Mouse (Mus musculus) spleen, postnatal 36 days (tissue): ENCODE measurements around the gene Elf2.
"Not testable (repeated sequence)": the region's sequence is repeated elsewhere in the genome, so short reads cannot be mapped to it uniquely, and the experiment has no call there.

Source experiments
- DNase-seq, 2 experiments: peaks; one replicate each; pipeline ENCODE4 v3.0.0; 2022; ENCODE audit warnings: low spot score in 2 of 2, mixed read lengths in 1 of 2

Gene Elf2

DNA sequence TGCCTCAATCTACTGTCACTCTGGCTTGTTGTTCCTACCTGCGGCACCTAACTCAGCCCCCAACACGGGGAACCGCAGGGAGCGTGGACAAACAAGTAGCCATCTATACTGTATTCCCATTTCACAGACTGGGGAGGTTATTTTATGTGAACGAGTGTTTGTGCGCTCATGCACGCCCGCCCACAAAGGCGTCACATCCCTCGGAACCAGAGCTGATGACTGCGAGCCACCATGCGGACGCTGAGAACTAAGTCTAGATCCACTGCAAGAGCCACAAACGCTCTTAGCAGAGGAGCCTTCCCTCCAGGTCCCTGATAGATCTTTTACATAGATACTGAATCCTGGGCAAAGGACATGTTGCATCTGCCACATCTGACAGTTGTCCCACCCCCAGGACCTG lies 10.4 kb downstream of the Elf2 start:
- no peak for DNase-seq

DNA sequence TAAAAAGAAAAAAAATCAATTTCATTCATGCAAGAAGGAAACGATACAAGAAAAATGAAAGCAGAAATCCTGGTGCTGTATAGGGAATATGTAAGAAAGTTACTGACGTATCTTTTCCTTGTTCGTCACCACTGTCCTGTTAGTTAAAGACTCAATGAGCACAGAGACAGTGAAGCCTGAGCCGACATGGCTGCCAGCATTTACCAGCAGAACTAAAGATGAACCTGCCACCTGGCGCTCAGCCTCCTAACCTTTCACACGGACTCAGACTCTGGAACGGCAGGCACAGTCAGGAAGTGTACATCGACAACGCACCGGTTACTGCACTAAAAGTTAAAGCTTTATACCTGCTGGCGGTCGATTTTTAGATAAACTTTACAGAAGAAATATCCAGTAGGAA lies 11.9 kb downstream of the Elf2 start:
- no peak for DNase-seq

DNA sequence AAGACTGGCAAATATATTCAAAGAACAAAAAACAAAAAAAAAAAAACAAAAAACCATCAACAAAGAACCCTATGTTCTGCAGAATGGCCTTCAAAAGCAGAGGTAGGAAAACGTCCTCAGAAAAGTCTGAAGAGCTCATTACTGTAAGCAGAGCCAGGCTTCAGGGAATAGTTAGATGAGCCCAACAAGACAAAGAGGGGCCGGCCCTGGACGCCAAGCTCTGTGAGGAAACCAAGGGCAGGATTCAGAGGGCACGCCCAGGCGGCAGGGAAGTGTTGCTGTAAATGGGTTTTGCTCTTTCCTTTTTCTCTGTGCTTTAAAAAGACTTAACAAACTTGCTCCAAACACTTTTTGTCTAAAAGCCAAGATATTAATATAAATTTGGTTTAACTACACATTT lies 12.6 kb downstream of the Elf2 start:
- no peak for DNase-seq

DNA sequence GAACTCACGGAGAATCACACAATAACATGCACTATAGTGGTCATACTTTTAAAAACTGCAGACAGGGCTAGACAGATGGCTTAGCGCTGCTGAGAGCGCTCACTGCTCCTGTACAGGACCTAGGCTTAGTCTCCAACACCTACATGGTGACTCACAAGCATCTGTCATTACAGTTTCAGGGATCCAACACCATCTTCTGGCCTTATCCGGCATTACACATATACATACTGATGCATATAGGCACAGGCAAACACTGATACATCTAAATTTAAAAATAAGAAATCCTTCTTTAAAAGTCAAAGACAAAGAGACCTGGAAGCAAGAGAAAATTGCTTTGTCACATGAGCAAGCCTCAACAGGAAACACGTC lies 13.1 kb downstream of the Elf2 start:
- no peak for DNase-seq

DNA sequence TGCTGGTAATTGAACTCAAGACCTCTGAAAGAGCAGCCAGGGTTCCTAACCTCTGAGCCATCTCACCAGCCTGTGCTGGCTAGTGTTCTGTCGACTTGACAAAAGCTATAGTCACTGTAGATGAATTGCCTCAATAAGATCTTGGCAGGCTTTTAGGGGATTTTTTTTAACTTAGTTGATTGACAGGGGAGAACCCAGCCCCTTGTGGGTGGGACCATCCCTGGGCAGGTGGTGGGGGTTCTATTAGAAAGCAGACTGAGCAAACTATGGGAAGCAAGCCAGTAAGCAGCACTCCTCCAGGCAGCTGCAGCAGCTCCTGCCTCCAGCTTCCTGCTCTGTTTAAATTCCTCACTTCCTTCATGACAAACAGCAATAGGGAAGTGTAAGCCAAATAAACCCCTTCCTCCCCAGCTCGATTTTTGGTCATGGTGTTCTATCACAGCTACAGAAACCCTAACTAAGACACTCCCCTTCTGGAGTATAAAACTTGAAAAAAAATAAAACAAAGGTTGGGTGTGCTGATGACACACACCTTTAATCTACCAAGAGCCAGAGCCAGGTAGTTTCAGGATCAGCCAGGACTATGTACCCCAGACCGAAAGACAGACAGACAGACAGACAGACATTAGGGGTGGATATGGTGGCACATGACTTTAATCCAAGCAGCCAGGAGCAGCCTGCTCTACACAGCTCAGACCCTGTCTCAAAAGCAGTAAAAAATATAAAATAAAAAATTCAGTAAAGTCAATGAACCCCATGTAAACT lies 13.6 kb downstream of the Elf2 start:
- DNase-seq = peak in 1 of 2 experiments; percentile 29

DNA sequence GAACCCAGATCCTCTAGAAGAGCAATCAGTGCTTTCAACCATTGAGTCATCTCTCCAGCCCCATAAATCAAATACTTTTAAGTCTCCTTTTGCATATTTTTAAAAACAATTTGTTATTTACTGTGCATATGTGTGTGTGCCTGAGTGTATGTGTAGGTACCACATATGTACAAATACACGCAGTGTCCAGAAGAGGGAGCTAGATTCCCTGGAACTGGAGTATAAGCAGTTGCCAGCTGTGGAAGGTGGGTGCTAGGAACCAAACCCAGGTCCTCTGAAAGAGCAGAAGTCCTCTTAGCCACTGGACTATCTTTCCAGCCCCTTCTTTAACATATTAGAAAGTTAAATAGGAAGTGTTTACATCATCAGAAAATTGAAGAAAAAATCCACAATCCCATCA lies 15.0 kb downstream of the Elf2 start:
- no peak for DNase-seq

DNA sequence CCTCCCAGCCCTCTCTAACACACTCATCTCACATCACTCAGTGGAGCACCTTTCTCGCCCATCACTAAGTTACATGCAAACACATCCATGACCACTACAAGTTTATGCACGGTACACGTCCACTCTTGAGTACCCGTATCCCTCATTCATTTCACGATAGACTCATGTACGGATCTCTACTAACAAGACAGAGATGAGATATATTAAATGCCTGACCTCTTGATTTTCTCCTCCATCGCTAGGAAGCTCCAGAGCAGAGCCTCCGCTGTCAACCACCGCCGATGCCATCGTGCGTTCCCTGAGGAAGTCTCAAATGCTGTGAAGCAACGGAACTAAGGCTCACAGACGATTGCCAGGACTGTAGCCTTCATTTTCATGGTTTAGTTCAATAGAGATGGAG lies 17.5 kb downstream of the Elf2 start:
- DNase-seq = no peak

DNA sequence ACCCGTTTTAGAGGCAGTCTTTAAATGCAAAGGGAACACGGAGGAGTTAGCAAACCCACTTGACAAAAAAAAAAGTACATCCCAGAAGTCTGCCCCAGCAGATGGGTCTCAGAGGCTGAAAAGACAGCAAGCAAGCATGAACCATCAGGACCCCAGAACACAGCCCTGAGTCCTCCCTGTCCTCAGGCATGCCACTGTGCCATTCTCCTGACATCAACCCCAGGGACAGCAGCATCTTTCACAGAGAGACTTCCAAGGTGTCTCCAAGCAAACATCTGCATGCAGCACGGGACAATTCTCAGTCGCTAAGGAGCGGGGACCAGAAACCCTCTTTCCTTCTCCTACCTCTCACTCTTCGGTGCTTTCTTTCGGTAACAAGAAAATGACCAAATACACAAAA lies 18.1 kb downstream of the Elf2 start:
- no peak for DNase-seq

DNA sequence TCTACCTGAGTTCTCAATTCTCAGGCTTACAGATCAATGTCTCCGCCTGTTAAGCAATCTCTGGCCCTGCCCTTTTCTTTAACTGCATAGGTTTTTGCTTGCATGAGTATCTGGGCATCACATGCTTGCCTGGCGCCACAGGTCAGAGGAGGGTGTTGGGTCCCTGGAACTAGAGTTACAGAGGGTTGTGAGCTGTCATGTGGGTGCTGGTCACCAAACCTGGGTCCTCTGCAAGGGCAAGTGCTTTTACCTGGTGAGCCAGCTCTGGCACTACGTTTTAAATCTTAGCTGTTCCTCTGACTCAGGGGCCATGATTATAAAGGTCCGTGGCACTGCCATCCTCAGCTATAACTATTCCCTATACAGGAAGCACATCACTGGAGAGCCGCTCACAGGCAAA lies 19.3 kb downstream of the Elf2 start:
- DNase-seq = no peak

DNA sequence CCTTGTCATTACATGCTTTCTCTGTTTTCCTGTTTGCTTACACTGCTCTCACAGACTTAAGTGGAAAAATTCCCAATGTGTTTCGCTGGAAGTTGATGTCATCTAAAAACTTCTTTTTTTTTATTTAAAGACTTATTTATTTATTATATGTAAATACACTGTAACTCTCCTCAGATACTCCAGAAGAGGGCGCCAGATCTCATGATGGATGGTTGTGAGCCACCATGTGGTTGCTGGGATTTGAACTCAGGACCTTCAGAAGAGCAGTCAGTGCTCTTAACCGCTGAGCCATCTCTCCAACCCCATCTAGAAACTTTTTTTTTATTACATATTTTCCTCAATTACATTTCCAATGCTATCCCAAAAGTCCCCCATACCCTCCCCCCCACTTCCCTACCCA lies 22.4 kb downstream of the Elf2 start:
- DNase-seq = not testable (repeated sequence)

DNA sequence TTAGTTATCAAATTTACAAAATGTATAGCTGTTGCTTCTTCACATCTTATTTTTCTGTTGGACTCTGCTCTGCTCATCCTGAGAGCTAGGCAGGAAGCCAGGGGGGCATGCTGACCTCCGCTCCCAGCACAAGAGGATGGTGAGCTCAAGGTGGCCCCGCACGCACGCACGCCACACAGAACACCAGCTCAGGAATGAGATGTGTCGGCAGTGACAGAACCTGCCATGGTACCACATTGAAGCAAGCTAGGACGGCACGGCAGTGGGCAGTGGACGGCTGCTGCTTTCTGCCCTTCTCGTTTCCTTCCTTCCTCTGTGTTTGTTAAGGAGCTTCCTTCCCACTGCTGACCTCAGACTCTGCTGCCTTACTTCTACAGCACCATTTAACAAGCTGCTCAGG lies 23.6 kb downstream of the Elf2 start:
- no peak for DNase-seq

DNA sequence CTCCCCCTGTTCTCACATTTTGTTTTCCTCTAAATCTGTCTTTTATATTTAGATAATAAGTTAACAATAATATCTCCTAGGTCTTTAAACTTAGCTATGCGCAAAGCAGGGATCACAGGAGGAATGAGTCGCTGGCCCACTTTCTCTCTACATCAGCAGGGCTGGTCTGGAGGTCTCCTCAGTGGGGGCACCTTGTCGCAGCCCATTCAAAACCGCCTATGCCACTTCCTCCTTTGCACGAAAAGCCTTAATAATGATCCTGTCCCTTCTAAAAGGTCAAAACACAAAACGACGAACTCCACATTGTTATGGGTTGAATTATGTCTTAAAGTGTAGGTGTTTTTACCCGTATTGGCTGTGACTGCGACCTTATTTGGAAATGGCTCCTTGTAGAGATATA lies 28.8 kb downstream of the Elf2 start:
- no peak for DNase-seq

DNA sequence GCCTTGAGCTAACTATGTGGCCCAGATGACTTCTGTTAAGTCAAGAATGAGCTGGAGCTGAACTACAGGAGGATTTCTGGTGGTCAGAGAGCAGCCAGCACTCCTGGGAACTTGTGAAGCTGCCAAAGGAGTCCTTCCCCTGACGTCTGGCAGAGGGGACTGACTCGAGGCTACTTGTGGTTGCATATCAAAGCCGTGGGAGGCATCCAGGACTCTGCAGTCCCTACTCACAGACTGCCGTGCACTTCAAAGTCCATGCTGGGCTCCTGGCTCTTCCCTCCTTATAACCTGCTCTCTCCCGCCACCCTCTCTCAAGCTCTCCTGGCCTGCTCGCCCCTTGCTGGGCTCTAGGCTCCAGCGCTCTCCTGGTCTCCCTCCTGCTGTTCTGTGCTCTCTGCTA lies 30.4 kb downstream of the Elf2 start:
- no peak for DNase-seq

DNA sequence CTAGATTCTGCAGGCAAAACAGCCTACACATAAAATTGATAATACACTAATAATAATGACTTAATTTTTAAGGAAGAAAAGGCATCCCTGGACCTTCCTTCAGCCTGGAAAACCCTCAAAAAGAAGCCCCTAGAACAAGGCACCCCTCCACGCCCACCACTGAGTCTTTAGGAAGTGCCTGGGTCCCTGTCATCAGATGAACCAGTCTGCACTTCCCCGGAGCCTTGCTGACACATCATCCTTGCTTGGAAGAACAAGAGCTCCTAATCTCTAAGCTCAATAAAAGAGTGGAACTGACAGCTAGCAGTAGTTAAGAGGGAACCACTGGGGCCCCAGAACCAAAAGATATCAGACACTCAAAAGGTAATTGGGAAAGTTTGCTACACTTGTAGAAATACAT lies 33.8 kb downstream of the Elf2 start:
- no peak for DNase-seq

DNA sequence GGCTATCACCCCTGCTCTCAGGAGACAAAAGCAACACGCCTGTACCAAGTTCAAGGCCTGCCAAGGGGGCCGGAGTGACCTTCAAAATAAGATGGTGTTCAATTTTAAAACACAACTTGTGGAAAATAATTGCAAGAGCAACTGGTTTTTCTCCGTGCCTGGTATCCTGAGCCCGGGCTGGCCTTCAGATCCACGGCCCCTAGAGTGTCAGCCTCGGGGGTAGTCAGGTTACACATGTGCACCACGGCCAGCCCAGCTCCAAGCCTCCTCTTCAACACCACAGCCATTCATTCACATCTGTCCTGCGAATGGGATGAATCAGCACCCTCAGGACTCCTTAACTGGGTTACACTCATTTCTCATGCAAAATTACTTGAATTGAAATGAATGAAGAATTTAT lies 34.5 kb downstream of the Elf2 start:
- no peak for DNase-seq

DNA sequence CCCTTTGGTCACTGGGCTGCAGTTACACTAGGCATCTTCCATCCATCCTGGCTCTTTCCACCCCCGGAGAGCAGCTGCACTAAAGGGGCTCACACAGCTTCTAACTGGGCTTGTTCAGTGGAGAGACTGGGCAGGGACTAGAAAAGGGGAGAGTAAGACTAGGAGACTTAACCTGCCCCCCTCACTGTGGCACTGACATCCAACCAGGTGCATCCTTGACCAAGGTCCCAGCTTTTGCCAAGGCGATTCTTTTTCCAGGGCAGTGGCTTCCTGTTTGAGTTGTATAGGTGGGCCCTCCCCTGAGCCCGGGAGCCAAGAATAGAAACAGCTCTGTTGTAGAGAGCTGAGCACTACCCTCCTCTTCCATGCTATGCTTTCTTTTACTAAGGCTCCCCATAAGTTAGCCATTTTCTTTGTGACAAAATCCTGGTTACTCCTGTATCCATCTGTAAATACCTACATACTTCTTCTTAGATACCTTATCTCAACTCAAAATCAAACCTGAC lies 37.4 kb downstream of the Elf2 start:
- DNase-seq = no peak

DNA sequence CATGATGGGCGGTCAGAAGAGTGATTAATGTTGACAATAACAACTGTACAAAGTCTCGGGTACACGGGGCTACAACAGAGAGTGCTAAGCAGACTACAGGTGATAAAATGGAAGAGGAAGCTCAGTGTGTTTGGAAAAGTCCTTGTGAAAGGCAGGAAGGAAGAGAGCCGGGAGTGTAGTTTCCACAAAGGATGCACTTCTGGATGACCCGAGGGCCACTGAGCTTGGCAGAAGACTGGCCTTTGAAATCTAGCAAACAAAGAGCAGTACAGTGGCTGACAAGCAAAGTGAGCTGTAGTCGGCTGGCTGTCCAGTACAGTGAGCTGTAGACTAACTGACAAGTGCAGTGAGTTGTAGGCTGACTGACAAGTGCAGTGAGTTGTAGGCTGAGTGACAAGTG lies 38.9 kb downstream of the Elf2 start:
- DNase-seq = no peak

DNA sequence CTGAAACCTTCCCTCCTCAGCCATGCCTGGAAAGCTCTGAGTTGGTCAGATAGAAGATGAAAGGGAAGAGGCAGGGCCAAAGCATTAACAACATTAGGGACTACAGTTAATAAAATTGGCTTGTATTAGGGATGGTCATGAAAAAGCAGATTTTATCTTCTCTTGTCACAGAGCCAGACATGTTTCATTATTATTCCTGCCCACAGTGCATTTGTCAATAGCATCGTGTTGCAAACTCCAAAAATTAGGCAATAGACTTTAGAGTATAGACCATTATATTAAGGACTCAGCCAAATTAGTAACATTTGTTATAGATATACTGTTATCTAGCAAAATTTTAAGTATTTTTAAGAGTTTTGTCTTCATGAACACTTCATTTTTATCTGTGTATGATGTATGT lies 43.7 kb downstream of the Elf2 start:
- no peak for DNase-seq

DNA sequence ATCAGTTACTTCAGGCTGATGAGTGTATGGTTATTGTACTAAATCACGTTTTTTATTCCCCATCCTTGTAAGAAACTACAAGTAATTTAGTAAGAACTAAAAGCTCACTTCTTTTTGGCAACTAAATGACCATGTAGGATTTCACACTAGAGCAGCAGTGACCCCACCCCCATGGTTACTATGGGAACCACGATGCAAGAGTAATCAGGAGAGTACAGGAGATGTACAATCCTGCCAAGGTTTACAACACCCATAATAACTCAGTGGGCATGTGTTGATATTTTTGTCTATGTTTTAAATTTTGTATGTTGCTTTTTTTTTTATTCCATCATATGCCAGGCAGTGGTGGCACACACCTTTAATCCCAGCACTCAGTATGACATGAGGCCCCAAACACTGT lies 45.2 kb downstream of the Elf2 start:
- DNase-seq = no peak

DNA sequence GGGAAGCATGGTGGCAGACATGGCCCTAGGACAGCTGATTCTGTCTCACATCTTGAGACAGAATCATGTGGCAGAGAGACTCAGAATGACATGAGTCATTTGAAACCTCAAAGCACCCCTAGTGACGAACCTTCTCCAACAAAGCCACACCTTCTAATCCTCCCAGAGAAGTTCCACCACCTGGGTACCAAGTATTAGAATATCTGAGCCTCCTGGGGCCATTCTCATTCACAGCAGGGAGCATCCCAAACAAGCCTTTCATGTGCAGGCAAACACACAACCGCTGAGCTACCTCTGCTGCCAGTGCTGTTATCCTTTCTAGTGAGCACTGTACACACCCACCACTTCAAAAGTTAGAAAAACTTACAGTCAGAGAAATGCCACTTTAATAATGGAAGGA lies 46.2 kb downstream of the Elf2 start:
- DNase-seq = no peak

DNA sequence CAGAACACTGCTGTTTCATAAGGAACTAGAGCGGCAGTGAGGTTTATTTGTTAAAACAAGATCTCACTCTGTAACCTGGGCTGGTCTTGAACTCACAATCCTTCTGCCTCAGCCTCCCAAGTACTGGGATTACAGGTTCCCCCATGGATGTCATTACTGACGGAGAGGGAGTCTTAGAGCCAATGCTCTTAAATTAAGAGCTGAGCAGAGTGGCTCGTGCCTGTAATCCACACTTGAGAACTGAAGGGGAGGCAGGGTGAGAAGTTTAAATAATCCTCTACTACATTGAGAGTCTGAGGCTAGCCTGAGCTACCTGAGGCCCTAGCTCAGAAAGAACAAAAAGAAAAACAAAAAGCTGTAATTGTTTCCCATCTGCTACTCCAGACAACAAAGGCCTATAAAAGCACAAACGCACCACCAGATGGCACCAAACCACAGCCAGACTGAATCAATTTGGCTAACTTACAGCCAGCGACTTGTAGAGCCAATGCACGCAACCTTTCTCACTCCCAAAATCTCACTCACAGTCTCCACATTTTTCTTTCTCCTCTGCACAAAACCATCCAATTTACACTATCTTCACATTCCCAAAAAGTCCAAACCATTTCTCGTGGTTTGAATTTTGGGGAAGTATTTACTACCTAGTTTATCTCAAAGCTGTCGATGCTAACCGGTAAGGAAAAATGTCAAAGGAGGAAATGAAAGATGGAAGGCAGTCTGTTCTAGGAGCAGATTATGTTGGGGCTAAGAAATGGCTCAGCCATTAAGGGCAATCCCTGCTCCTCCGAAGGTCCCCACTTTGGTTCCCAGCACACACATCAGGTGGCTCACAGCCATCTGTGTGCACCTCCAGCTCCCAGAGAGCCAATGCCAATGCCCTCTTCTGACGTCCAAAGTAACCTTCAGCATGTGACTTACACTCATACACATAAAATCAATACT lies 51.3 kb downstream of the Elf2 start:
- DNase-seq = peak; percentile 66 to 73

DNA sequence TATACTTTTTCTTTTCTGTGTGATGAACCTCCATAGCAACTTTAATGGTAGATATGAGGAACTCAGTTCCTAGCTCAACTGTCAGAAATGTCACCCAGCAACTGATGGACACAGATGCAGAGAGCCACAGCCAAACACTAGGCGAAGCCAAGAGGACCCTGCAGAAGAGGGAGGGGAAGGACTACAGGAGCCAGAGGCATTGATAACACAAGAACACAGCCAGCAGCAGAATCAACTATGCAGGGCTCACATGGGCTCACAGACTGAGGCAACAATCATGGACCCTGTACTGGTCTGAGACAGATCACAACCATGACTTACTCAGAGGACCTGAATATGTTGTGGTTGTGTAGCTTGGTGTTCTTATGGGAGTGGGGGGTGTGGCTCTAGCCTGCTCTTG lies 56.1 kb downstream of the Elf2 start:
- DNase-seq = no peak

DNA sequence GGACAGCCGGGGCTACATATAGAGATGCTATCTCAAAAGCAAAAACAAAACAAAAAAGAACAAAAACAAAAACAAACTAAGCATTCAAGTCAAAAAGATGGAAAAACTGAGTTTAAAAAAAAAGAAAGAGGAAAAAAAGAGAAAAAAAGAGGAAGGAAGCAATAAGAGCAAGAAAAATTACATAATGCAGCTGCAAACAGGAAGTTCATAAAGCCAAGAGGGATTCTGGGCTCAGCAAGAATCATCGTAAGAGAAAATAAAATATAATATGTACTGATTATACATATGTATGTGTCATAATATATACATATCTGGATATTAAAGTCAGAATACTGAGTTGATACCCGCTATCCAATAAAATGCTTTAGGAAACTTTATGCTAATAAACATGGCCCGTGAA lies 58.7 kb downstream of the Elf2 start:
- DNase-seq = no peak
